Mouse (Mus musculus) activated CD4-positive, CD25-positive, alpha-beta regulatory T cell, adult 4 months (primary cell): Measurements from ENCODE around the gene Cstb. TPM values are rescaled to one million over a fixed set of nuclear protein-coding genes. Genes with fewer than 3 reads are reported as not detected.

ENCODE experiments used
- ATAC-seq: one replicate; pipeline ENCODE4 v1.8.0; 2017
- polyA plus RNA-seq, 2 experiments: library from polyadenylated mRNA; unstranded; fragments of 100-300 nt; shearing (Covaris generic); gene quantifications; one replicate each; pipeline ENCODE4 v1.2.1; 2017

Gene Cstb
- polyA plus RNA-seq, 2 experiments from 2014 or later: 166 to 179 TPM

GRCm38 (mm10) chr10:78462945-78463768, 37.7 kb downstream of the Cstb start:
- no peak for ATAC-seq

DNA sequence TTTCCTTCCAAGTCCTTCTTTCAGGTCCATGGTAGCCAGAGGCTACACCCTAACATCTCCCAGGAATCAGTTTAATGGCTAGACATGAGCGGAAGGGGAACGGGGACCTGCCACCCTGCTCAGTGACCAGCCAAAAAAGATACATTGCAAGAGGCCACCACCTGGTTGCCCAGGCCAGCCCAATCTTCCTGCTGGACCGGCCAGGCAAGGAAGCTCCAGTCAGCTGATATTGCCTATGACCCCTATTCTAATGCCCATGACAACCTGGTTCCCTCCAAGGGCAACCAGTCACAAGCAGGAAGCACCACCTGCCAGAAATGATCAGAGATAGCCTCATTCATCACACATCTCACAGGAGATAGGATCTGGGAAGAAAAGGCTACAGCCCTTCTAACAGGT, 38.3 kb downstream of the Cstb start:
- ATAC-seq: no peak

DNA sequence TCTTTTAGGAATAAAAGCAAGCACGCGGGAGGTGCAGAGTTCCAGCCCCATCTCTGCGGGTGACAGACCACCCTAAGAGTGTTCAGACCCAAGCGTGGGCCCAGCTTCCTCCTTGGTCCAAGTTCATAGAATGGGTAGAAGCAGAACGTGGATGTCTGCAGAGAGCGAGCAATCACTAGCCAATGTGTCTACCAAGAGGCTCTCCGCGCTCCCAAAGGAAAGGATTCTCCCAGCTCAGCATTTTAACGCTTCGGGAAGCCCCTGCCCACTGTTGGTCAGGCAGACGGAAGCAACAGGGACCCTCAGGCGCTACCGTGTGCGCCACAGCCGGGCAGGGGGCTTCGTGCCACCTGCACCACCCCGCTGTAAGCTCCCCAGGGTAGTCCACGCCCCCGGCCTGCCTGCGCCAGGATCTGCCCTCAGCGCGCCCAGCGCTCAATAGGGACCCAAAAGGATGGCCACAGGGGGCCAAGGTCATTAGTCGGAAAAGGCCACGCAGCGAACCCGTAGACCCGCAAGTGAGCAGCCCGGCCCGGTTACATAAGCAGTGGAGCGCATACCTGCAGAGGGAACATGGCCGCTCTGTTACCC, 38.8 kb downstream of the Cstb start:
- ATAC-seq: peak; percentile 20

- ATAC-seq: peak; percentile 89
These were observed 39.3 kb downstream of the Cstb start, which contains the start of gene Pdxk for GRCm38 (mm10) chr10:78464792-78465207. Pdxk (minus strand) TSS chr10:78464975.

- no peak for ATAC-seq
These were observed 40.0 kb downstream of the Cstb start for GRCm38 (mm10) chr10:78465472-78465871.

GRCm38 (mm10) chr10:78466647-78467046, 41.2 kb downstream of the Cstb start:
- ATAC-seq: no peak

DNA sequence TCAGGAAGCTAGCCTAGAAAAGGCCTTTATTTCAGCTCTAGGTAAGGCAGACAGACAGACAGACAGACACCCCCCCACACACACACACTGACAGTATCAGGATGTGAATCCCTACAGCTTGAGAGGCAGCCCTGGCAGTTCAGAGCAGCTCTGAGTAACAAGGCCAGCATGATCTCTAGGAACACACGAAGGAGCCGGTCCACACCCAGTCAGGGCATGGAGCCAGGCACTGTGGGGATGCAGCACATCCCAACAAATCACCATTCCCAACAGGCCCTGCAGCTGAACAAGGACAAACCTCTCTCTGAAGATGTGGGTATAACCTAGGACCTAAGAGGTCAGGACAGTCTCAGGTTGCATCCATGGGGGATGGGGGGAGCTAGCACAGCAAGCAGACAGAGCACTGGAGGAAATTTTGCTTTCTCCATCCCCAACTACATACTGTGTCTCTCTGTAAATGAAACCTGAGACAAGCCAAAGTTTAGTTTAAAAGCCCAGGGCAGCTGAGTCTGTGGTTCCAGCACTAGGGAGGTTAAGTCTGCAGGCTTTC, 42.4 kb downstream of the Cstb start:
- ATAC-seq: no peak

DNA sequence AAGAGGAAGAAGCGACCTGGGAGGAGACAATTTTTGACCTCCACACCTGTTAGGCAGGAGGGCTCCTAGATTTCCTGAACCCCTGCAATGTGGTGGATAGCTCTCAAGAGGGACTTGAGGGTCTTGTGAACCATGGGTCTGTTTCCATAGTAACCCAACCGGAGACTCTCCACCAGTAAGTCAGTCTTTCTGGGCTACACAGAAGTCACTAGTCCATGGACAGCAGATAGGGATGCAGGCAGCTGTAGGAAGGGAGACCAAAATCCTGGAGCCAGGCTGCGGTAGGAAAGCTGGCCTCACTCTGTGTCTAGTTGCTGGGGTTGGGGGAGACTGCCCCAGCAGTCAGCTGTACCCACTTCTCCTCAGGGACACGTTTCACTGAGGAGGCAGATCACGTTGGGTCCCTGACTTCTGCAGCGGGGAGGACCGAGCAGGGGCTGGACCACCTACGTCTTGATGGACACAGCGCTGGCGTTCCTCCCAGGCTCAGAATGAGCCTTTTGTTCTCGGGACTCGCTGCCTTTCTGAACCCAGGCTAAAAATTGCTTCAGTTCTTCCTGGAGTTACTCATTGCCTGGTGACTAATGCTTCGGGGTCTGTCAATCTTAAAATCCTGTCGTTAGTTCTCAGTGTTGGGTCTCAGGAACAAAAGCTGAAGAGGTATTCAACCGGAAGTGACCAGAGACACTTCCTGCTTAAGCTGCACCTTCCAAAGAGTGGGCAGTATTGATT, 45.3 kb downstream of the Cstb start:
- no peak for ATAC-seq

- no peak for ATAC-seq
These were observed 46.6 kb downstream of the Cstb start for GRCm38 (mm10) chr10:78472046-78472445.

GRCm38 (mm10) chr10:78473434-78473833, 48.0 kb downstream of the Cstb start:
- ATAC-seq: no peak

DNA sequence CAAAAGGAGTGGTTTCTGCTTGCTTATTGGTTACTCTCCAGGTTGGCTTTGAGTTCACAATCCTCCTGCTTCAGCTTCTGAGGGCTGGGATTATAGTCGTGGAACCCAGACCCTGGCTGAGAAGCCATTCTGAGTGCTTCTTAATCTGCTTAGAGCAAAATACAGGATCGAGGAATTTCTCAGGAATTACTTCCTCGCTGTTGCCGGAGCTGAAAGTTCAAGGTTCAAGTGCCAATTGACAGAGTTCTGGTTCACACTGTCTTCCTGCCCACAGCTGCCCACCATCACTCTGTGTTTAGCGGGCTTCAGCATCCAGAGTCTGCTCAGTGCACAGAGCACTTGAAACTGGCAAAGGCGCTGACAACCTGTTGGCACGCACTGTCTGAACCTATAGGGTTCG, 49.3 kb downstream of the Cstb start:
- ATAC-seq: no peak

- no peak for ATAC-seq
These were observed 51.4 kb downstream of the Cstb start for GRCm38 (mm10) chr10:78476821-78477220.

Other genes starting within 250 kb of the Cstb start
- gene Pwp2, start 240.5 kb upstream of the Cstb start, polyA plus RNA-seq: 10 to 100 TPM; 10.6 to 10.7 TPM
- 10 to 100 TPM in 1 of 2 experiments, 1 to 10 TPM in 1; 5.1 to 11.0 TPM for gene Trappc10, start 181.0 kb upstream of the Cstb start, polyA plus RNA-seq
- 100 to 1,000 TPM in 1 of 2 experiments, 10 to 100 TPM in 1; 88.9 to 102 TPM for gene Agpat3, start 73.2 kb upstream of the Cstb start, polyA plus RNA-seq
- 100 to 1,000 TPM in 1 of 2 experiments, 10 to 100 TPM in 1; 92.2 to 124 TPM for gene Rrp1, start 12.6 kb upstream of the Cstb start, polyA plus RNA-seq
- gene Pdxk, start 39.3 kb downstream of the Cstb start, polyA plus RNA-seq: 1 to 10 TPM; 5.7 to 8.5 TPM
- gene Olfr1358, start 91.8 kb downstream of the Cstb start, polyA plus RNA-seq: not detected
- 10 to 100 TPM; 62.9 to 71.6 TPM for gene Ilvbl, start 148.7 kb downstream of the Cstb start, polyA plus RNA-seq
- 1 to 10 TPM in 1 of 2 experiments, under 1 TPM in 1; 0.46 to 1.1 TPM for gene Syde1, start 166.3 kb downstream of the Cstb start, polyA plus RNA-seq
- gene Olfr1357, start 192.4 kb downstream of the Cstb start, polyA plus RNA-seq: not detected